Mouse (Mus musculus) liver, postnatal 0 days (tissue): ENCODE results near the gene Gimap4.

Experiments used
- CTCF ChIP-seq: sonication (generic); IDR thresholded peaks from 2 replicates; pipeline ENCODE4 v1.5.1; 2016; ENCODE audit warnings: antibody characterized with exemption, low read depth
- EP300 ChIP-seq: IDR thresholded peaks from 2 replicates; pipeline ENCODE4 v1.6.1; 2016; ENCODE audit warnings: antibody characterized with exemption, low read depth, mild to moderate bottlenecking

DNA sequence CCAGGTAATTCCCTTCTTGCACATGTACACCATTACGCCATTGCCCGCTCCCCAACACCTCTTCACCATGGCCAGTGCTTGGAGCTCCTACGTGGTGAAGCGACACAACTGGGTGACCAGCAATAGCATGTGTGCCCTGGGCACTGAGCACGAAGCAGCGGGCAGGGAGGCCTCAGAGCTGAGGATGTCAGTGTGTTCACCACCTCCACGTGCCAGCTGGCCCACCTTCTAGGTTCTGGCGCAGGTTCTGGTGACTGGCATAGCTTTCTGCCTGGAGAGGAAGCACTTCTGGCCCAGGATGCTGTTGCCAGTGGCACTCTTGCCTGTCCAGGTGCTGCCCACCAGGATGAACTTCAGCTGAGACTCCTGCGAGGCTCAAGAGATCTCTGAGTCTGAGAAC lies 18.9 kb upstream of the Gimap4 start:
- TF ChIP-seq CTCF (no peak), EP300 (no peak)
